Mouse (Mus musculus) megakaryocyte, embryonic 14.5 days (primary cell): ENCODE results near the gene Heatr6. TPM values are rescaled to one million over a fixed set of nuclear protein-coding genes. Genes with fewer than 3 reads are reported as not detected.

Source experiments
- H3K27me3 ChIP-seq: replicated peaks from 2 replicates; pipeline ENCODE3; 2012; ENCODE audit warnings: inconsistent platforms
- H3K36me3 ChIP-seq: replicated peaks from 2 replicates; pipeline ENCODE3; 2012; ENCODE audit warnings: low read length, inconsistent platforms, mixed read lengths
- H3K4me1 ChIP-seq: 2 replicates; pipeline ENCODE4 v1.6.1; 2012; ENCODE audit warnings: inconsistent platforms
- H3K4me3 ChIP-seq: replicated peaks from 2 replicates; pipeline ENCODE3; 2012; ENCODE audit warnings: moderate library complexity, mild to moderate bottlenecking, inconsistent platforms
- H3K9me3 ChIP-seq: 2 replicates; pipeline ENCODE4 v1.6.1; 2012; ENCODE audit warnings: inconsistent platforms
- FLI1 ChIP-seq: IDR thresholded peaks from 2 replicates; pipeline ENCODE4 v1.6.1; 2012; ENCODE audit warnings: low read length, inconsistent platforms, mixed read lengths
- GATA1 ChIP-seq: IDR thresholded peaks from 3 replicates; pipeline ENCODE4 v1.6.1; 2012; ENCODE audit warnings: mixed read lengths, low read length, inconsistent platforms, borderline replicate concordance
- polyA plus RNA-seq: library from polyadenylated mRNA; stranded (reverse); fragments of >175 nt; gene quantifications from 2 replicates; pipeline ENCODE4 v1.2.3, GENCODE M21; 2012; ENCODE audit warnings: low replicate concordance; ENCODE audit not compliant: insufficient read depth

Gene Heatr6
- polyA plus RNA-seq, 1 experiment = 3.5 TPM

- H3K36me3 ChIP-seq = no peaks in the 10 kb centered on the region
- H3K4me1 ChIP-seq = no peaks in the 10 kb centered on the region; the same call in 1 of the 2 replicates
- H3K4me3 ChIP-seq = no peak overlapping the region
- H3K9me3 ChIP-seq = no peaks in the 10 kb centered on the region
- H3K27me3 ChIP-seq = peaks cover 60% of the 10 kb centered on the region
- no peak for TF ChIP-seq FLI1
- TF ChIP-seq GATA1 = no peak
Measured at GRCm38 (mm10) chr11:83819806-83820483, 66.4 kb downstream of the Heatr6 start.

DNA sequence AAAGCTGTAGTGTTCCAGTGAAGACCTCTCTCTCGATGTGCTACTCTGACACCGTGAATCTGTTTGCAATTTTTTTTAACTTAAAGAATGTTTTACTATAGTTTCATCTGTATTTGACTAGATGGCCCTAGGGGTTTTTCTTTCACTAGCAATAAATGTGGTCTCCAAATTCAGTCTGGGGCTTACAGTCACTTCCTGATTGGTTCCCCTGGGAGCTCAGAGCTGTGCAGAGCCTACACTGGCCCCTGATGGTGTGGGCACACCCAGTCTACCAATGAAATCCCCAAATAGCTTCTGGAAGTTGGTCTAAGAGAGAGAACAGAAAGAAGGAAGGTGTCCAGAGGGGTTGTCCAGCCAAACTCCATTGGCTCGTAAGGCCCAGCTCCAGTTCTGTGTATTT is 72.6 kb downstream of the Heatr6 start:
- Histone ChIP-seq H3K36me3 (no peaks in the 10 kb centered on the region), H3K9me3 (no peaks in the 10 kb centered on the region), H3K27me3 (peaks cover 55% of the 10 kb centered on the region), H3K4me1 (no peaks in the 10 kb centered on the region; the same call in 1 of the 2 replicates), H3K4me3 (no peak overlapping the region)
- TF ChIP-seq FLI1 = no peak
- TF ChIP-seq GATA1 = no peak

- Histone ChIP-seq H3K27me3 (peaks cover 57% of the 10 kb centered on the region), H3K9me3 (no peaks in the 10 kb centered on the region), H3K36me3 (no peaks in the 10 kb centered on the region), H3K4me3 (no peak overlapping the region), H3K4me1 (no peaks in the 10 kb centered on the region)
- TF ChIP-seq GATA1 (no peak), FLI1 (no peak)
Measured at GRCm38 (mm10) chr11:83828553-83829142, 75.2 kb downstream of the Heatr6 start.

GRCm38 (mm10) chr11:83832389-83832788 is 78.9 kb downstream of the Heatr6 start:
- H3K36me3 ChIP-seq = no peaks in the 10 kb centered on the region
- no peaks in the 10 kb centered on the region for H3K4me1 ChIP-seq
- H3K27me3 ChIP-seq = peaks cover 53% of the 10 kb centered on the region
- TF ChIP-seq GATA1 (no peak), FLI1 (no peak)
- no peak overlapping the region for H3K4me3 ChIP-seq
- no peaks in the 10 kb centered on the region for H3K9me3 ChIP-seq

Other genes with a start within 250 kb of the Heatr6 start
- gene Heatr9, start 231.5 kb upstream of the Heatr6 start, polyA plus RNA-seq = not detected in 2 replicates
- 10.7 TPM in 1 of 2 replicates, not detected in the other for gene Ccl5, start 223.2 kb upstream of the Heatr6 start, polyA plus RNA-seq
- gene Ccl9, start 175.1 kb upstream of the Heatr6 start, polyA plus RNA-seq = 2.4 TPM in 1 of 2 replicates, not detected in the other
- 26.0 TPM in 1 of 2 replicates, not detected in the other for gene Ccl6, start 160.6 kb upstream of the Heatr6 start, polyA plus RNA-seq
- gene Rpl9-ps1, start 108.1 kb upstream of the Heatr6 start, polyA plus RNA-seq = not detected in 2 replicates
- 7.9 TPM in 1 of 2 replicates, not detected in the other for gene Ccl3, start 104.3 kb upstream of the Heatr6 start, polyA plus RNA-seq
- gene Ccl4, start 91.1 kb upstream of the Heatr6 start, polyA plus RNA-seq = 1.7 TPM in 1 of 2 replicates, not detected in the other
- gene Wfdc17, start 49.7 kb upstream of the Heatr6 start, polyA plus RNA-seq = not detected in 2 replicates
- gene Wfdc18, start 44.7 kb upstream of the Heatr6 start, polyA plus RNA-seq = not detected in 2 replicates
- not detected in 2 replicates for gene Wfdc21, start 6.8 kb upstream of the Heatr6 start, polyA plus RNA-seq
- gene Hnf1b, start 96.4 kb downstream of the Heatr6 start, polyA plus RNA-seq = not detected in 2 replicates
- 0.81 TPM in 1 of 2 replicates, not detected in the other for gene Ddx52, start 188.4 kb downstream of the Heatr6 start, polyA plus RNA-seq
- 2.2 and 23.3 TPM in 2 replicates for gene Synrg, start 210.7 kb downstream of the Heatr6 start, polyA plus RNA-seq